Mouse (Mus musculus): ENCODE data around the gene Usp5.
"Not testable (repeated sequence)": the region's sequence is repeated elsewhere in the genome, so short reads cannot be mapped to it uniquely, and the experiment has no call there.

Gene Usp5

GRCm38 (mm10) chr6:124840241-124841167 is 11.2 kb upstream of the Usp5 start, which contains the start of gene Gnb3:
Gene Gnb3, minus strand, starts transcription at chr6:124840275.
- no peak for DNase-seq (ENCODE audit: low spot score in 2 of 2)

DNA sequence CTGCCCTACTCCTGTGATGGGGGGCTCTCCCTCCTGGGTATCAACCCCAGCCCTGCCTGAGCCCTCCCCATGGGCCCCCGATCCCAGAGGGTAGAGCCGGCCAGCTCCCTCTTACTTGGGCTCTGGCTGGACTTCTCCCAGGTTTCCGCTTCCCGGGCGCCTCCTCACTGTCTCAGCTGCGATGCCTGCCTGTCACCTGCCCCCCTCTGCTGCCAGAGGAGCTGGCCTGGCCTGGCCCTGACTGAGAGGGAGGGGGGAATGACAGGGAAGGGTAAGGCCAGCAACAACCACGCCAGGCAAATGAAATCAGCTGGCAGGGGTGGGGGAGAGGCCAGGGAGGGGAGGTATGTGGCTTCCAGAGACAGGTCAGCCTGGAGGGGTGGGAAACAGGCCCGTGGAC is 10.5 kb upstream of the Usp5 start:
- no peak for DNase-seq (ENCODE audit: low spot score in 2 of 2)

GRCm38 (mm10) chr6:124836411-124836810 is 7.1 kb upstream of the Usp5 start:
- no peak for DNase-seq (ENCODE audit: low spot score in 2 of 2)

- DNase-seq (ENCODE audit: low spot score in 2 of 2), result no peak
Measured at GRCm38 (mm10) chr6:124835531-124835930, 6.2 kb upstream of the Usp5 start.

- DNase-seq (ENCODE audit: low spot score in 2 of 2), result no peak
Measured at GRCm38 (mm10) chr6:124834512-124835081, 5.3 kb upstream of the Usp5 start.

- DNase-seq (ENCODE audit: low spot score in 2 of 2), result no peak
Measured at GRCm38 (mm10) chr6:124831649-124832048, 2.4 kb upstream of the Usp5 start.

DNA sequence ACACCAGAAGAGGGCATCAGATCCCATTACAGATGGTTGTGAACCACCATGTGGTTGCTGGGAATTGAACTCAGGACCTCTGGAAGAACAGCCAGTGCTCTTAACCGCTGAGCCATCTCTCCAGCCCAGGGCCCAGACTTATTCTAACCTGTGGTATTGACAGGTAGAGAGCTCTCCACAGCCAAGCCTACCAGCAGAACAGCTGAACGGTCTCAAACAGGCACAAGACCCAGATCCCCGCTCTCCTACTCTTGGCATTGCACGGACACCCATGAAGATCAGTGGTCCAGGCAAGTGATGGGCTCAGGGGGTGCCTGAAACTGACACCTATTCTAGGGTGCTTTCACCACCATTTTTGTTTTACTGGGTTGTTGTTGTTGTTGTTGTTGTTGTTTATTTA is 1.9 kb upstream of the Usp5 start:
- not testable (repeated sequence) for DNase-seq (ENCODE audit: low spot score in 2 of 2)

- DNase-seq (ENCODE audit: low spot score in 2 of 2), result peak; percentile 92
Measured at GRCm38 (mm10) chr6:124829799-124830700, 766 bp upstream of the Usp5 start.

DNA sequence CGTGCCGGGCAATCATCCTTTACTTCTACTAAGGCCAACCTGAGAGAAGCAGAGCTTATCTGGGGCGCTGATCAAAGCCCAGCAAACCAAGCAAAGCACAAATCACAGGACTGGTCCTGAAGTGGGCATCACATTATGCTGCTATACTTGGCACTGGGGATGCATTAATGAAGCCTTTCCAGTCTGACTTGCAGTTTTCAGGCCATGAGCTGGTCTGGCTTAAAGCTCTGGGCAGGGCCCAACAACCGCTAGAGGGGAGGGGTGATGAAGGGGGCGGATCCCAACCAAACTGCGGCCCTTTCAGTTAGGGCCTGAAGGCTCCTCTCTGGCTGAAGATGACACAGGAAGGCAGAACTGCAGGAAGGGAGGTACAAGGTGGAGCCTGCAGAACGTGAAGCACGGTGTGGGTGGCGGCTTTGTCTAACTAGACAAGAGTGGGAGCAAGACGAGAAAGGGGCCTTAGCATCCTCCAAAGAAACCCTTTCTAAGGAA is 1.1 kb downstream of the Usp5 start:
- DNase-seq (ENCODE audit: low spot score in 2 of 2), result peak in 1 of 2 experiments; percentile 45

GRCm38 (mm10) chr6:124822049-124822448 is 7.2 kb downstream of the Usp5 start:
- DNase-seq (ENCODE audit: low spot score in 2 of 2), result no peak

DNA sequence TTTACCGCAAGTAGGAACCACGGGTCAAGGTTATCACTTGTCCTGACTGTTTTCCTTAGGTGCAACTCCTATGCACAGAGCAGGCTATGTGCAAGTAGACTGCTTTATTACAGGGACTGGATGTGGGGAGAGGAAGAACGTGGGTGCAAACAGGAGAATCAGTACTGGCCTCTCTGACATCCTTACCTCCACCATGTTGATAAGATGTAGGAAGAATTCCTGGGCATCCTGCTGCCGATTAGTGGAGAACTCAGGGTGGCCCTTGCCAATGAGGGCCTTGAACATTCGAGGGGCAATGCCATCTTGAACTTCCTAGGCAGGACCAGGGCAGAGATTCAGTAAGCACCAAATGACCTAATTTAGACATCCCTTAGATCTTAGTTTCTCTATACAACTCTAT is 8.4 kb downstream of the Usp5 start:
- DNase-seq (ENCODE audit: low spot score in 2 of 2), result no peak

DNA sequence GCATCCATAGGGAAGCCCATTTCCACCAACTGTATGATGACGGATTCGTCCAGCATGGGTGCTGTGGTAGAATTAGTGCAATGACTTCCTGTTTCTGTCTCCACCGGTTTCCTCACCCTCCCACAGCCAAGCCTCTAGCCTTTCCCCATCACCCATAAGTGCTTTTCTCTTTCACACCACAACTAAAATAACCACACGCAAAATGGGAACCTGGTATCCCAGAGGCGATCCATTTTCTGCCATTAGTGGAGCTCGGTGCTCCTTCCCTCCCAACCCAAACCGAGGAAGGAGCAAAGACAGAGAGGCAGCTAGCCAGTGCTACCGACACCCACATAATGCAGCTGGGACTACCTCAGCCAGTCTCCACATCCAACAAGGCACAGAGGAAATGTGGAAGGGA is 11.3 kb downstream of the Usp5 start:
- no peak for DNase-seq (ENCODE audit: low spot score in 2 of 2)

- DNase-seq (ENCODE audit: low spot score in 2 of 2), result no peak
Measured at GRCm38 (mm10) chr6:124817563-124817962, 11.7 kb downstream of the Usp5 start.

- DNase-seq (ENCODE audit: low spot score in 2 of 2), result no peak
Measured at GRCm38 (mm10) chr6:124817125-124817524, 12.2 kb downstream of the Usp5 start.

GRCm38 (mm10) chr6:124816611-124817010 is 12.7 kb downstream of the Usp5 start:
- no peak for DNase-seq (ENCODE audit: low spot score in 2 of 2)

- DNase-seq (ENCODE audit: low spot score in 2 of 2), result no peak
Measured at GRCm38 (mm10) chr6:124814858-124815774, 14.2 kb downstream of the Usp5 start.

DNA sequence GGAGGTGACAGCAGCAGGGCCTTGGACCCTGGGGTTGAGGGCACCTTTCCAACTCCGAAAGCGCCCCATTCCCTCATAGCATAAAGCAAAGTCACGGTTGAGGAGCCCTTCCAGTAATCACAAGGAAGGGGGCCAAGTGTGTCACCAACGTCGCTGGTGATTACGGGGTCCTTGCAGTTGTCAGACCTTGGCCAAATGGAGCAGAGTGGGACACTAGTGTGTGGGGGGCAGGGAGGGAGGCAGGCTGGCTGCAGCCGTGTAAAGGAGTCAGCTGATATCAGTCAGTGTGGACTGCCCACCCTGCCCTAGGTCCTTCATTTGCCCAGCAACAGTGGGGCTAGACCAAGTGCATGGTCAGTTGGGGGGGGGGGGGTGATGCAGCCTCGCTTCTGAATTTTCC is 14.8 kb downstream of the Usp5 start:
- DNase-seq (ENCODE audit: low spot score in 2 of 2), result peak in 1 of 2 experiments; percentile 65

- peak; percentile 84 to 86 for DNase-seq (ENCODE audit: low spot score in 2 of 2)
Measured at GRCm38 (mm10) chr6:124813933-124814332, 15.4 kb downstream of the Usp5 start, which contains the start of gene Tpi1. Gene Tpi1, minus strand, starts transcription at chr6:124814296.

DNA sequence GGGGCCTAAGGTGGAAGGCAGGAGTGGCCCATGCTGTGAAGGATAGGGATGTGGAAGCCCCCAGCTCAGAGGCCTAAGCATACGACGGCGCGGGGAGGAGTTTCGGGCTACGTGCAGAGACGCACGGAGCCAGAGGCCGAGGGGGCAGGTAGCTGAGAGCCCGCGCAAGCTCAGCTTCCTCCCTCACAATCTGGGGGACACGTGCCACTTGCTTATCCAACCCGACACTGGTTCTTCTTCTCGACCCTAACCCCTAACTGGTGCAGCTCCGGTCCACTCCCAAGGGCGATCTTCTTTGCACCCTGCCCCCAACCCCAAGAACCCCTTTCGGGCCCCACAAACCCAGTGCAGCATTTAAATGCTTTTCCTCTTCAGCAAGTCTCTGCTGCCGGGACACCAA is 15.8 kb downstream of the Usp5 start:
- peak; percentile 71 to 73 for DNase-seq (ENCODE audit: low spot score in 2 of 2)

- DNase-seq (ENCODE audit: low spot score in 2 of 2), result no peak
Measured at GRCm38 (mm10) chr6:124812848-124813247, 16.4 kb downstream of the Usp5 start.

Measured in frontal cortex, postnatal 10 days (tissue).